Mouse (Mus musculus) retina, adult 2 months (tissue): Measurements from ENCODE around the gene Tns1.

ENCODE experiments used
- DNase-seq: peaks from one replicate; pipeline ENCODE4 v3.0.0-alpha.2; 2012; ENCODE audit warnings: low read depth, low spot score

Gene Tns1

GRCm38 (mm10) chr1:73862323-73863073 lies 261.8 kb downstream of the Tns1 start:
- no peak for DNase-seq

- DNase-seq: no peak
Measured at GRCm38 (mm10) chr1:73860421-73860820, 263.8 kb downstream of the Tns1 start.
